Mouse (Mus musculus) ES-CJ7 (cell line): ENCODE results near the gene Carmil1.

Source experiments
- DNase-seq: peaks from one replicate; pipeline ENCODE4 v3.0.0; 2011; ENCODE audit warnings: low read depth, low spot score

The Carmil1 gene

DNA sequence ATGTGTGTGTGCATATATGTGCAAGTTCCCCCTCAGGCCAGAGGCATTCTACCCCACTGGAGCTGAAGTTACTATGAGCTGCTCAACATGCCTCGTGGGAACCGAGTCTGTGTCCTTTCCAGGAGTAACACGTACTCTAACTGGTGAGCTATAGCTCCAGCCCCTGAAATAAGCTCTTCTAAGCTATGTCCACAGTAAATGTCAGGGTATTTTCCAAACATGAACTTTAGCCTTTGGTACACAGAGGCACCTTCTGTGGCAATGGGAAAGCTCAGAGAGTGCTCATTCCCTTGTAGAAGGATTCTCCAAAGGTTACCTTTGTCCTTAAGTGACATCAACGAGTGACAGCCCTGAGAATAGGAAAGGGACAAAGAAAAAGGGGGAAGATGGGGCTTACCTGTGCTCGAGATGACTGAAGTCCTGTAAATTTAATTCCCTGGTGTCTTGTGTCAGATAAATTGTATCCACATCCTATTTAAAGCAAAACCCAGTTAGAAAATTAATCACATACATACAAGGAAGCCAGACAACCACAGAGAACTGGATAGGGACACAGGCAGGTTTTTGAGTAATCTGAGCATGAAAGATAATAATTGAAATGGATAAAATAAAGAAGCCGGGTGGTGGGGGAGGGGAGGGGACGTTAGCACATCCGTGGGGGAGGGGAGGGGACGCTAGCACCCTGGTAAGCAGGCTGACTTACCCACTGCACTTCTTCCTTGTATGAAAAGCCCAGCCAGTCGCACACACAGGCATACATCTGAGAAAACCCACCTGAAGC is 126.1 kb downstream of the Carmil1 start:
- DNase-seq = peak; percentile 12

DNA sequence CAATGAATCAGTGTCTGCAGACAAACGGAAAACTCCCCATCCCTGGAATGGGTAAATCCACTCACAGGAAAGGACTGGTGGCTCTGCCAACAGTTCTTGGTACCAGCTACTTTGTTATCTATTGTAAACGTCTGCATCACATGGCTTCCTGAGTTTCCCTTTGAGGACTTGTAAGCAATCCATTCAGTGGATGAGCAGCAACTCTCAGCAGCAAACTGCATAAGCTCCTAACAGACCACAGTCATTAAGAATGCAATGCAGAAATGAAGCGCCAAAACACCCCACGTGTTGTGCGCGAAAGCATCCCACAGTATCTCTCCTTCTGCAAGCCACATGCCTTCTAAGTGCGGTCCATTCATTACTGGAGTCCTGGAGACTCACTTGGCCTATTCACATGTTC is 128.0 kb downstream of the Carmil1 start:
- no peak for DNase-seq

DNA sequence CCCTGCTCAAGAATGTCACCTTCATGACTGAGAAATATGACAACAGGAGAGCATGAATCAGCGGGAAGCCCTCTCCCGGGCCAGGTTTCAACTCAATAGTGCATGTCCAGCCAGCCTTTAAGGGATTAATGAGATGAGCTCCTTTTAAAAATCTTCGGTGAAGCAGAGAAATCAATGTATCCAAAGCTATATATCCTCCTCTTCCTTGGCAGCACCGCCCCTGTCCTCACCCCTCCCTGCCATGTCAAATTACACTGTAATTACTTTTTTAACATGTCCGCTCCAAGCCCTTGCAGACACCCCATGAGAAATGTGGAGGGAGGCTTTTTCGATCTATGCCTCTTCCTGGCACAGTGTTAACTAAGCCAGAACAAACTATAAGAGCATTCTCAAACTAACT is 129.3 kb downstream of the Carmil1 start:
- no peak for DNase-seq

DNA sequence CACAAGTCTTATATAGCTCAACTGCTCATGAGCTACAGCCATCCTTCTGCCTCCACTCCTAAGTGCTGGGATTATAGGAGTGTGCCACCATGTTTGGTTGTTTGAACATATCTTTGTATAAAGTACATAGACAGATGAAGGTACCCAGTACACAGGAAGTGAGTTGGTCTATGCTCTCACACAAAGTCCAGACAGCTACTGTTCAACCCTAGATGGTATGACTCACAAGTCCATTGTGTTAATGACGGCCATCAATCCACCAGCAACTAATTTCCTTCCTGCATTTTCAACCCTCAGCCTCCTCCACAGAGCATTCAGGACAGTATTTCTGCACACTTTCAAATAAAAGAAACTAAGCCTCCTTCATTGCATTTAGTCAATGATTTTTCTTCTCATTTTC is 132.0 kb downstream of the Carmil1 start:
- no peak for DNase-seq

DNA sequence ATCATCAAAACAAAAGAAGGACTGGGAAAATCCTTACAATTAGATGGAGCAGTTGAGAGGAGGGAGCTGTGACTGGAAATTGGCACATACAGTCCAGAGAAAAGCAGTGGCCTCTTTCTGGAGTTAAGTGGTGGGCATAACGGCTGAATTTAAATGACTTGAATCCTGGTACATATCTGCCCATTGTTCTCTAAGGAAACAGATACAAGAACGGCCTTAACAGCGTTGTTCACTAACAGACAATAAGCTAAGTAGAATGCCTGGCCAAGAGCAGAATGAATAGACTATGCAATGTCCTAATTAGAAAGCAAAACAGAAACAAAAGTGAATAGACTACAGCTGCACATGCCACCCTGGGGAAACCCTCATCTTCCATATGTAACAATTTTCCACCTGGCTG is 133.6 kb downstream of the Carmil1 start:
- DNase-seq = no peak

DNA sequence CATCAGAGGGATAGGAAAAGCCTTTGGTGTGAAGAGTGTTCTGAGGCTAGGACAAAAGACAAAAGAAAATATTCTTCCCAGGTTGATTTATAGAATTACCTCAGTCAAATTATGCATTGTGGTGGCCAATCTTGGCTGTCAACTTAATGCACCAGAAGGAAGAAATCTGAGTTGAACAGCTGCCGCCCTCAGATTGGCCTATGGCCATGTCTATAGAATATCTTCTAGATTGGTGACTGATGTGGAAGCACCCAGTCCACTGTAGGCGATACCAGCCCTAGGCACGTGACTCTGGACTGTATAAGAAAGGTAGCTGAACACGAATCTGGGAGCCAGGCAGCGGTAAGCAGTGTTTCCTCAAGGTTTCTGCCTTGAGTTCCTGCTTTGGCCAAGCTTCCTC is 134.1 kb downstream of the Carmil1 start:
- no peak for DNase-seq

DNA sequence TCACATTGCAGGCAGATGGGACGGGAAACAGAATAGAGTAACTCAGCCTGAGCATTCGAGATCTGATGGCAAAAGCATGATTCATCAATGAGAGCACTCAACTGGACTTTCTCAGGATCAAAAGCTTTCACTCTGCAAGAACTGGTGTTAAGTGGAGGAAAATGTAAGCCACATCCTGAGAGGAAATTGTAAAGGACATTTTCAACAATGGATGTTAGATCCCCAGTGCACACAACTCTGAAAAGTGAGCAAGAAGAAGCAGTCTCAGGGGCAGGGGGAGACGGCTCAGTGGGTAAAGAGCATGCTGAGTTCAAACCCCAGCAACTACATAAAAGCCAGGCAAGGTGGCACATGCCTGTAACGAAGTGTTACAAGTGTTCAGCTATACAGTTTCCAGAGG is 135.7 kb downstream of the Carmil1 start:
- DNase-seq = no peak

DNA sequence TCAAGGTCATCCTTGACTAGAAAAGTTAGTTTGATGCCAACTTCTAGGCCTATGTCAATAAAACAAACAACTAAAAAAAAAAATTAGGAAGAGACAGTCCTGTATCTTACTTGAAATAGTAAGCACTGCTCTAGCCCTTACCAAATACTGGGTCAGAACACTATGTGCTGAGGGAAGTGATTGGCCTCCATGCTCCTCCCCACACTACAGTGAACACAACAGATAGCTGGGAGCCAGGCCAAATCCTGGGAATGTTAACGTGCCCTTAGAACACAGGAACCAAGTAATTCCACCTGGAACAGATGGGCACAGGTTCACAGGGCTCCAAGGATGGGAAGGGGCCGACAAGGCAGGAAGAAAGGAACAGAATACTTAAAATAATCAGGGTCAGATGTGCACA is 136.5 kb downstream of the Carmil1 start:
- DNase-seq = no peak

DNA sequence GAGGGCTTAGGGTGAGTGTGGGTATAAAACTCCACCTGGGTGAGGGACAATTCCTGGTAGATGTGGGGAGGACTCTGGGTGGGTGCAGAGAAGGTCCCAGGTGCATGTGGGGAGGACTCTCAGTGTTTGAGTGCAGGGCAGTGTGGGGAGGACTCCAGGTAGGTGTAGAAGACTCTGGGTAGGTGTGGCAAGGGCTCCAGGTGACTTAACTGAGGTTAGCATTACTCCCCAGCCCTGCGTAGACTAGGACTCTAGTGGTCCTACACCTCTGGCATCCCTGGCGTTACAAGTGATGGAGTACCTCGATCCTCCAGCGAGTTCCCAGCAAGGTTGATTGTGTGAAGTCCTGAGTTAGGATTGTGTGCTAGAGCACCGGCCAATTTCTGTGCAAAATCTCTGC is 143.8 kb downstream of the Carmil1 start:
- no peak for DNase-seq

DNA sequence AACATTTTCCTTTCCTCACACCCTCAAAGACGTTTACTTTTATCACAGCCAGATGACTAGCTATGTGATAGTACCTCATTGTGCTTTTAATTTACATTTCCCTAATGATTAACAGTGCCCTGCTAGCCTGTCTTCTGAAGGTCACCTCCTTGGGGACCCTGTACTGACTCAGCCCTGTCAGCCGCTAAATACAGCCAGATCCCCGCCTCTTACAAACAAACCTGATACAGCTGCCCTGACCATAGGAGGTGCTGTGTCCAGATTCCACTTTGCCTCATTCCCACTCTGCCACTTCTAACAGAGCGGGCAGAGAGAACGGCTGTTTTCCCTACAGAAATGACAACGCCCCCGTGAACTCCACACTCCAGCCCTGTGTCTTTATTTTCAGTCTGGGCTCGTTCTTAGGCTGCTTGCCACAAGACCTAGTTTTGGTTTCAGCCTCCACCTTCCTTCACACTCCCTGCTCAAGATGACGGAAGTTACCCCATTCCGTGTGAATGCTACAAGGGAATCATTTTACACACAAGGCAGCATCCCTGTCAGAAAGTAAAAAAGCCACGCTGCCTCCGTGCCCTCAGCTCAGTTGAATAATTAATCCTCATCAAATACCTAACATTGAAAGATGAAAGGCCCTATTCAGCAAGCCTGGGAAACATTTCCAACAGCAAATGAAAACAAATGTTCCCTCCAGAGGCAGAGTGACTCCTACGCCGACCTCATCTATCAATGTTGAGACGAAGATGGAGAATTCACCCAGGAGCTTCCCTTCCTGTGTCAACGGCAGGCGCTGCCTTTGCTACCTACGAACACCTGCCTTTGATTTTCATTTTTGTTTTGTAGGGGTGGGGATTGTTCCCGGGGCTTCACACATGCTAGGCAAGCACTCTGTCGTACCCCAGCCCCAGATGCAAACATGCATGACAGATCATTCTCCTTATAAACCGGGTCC is 145.0 kb downstream of the Carmil1 start:
- DNase-seq = no peak

DNA sequence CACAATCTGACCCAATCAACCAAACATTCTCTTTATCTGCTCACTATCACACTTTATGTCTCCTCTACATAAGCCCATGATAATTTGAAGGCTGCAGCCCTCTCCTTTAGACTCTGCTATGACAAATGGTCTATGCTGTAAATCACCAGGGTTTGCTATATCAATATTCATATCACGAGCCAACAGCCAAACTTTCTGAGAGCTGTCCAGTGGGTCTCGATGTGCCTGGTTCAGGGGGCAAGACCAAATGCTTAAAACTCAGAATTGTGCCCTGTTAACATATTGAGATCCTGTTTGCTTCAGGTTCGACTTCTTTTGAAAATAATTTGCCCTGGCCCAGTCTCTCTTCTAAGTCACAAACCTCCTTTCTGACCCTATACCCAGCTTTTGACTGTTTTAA is 147.7 kb downstream of the Carmil1 start:
- no peak for DNase-seq

DNA sequence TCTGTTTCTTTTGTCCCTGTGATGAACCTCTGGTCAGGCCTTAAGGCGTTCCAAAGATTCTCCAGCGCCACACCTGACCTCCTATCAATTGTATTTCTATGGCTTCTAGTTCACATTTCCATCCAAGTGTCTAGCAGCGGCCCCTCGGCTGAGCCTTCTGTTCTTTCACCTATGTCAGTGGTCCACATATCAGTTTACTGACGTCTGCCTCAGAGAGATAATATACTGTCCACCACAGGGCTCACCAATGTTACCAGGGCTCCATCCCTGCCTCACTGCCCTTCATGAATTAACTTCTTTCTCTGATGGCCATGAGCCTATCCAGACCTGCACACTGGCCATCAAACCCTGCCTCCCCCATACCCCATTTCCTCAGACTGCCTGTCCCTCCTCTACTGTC is 149.3 kb downstream of the Carmil1 start:
- no peak for DNase-seq

DNA sequence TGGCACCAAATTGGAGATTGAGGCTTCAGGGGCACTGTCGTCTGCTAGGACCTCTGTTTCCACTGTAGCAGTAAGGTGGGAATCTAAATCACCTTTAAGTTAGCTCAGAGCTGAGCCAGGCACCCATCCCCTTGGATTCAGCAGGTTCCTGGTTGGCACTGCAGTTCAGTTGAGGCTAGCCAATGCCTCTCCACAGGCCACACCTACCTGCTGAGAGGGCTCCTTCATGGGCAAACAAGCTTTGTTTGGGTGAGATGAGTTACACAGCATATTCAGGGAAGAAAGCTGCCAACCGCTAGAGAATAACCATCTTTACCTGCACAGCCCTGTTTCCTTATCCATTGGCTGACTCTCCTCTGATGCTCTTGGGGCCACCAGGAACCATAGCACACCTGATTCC is 149.9 kb downstream of the Carmil1 start:
- no peak for DNase-seq

DNA sequence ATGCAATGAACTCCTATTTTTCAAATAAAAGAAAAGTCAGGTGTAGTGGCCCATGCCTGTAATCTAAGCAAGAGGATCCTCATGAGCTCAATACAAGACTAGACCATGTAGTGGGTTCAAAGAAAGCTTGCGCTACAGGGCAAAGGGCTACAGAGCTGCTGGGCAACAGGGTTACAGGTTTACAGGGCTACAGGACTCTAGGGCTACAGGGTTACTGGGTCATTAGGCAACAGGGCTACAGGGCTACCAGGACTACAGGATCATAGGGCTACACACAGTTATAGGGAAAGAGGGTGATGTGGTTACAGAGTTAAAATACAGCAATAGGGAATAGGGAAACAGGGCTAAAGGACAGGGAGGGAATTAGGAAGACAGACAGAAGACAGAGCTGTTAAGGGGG is 151.9 kb downstream of the Carmil1 start:
- no peak for DNase-seq

DNA sequence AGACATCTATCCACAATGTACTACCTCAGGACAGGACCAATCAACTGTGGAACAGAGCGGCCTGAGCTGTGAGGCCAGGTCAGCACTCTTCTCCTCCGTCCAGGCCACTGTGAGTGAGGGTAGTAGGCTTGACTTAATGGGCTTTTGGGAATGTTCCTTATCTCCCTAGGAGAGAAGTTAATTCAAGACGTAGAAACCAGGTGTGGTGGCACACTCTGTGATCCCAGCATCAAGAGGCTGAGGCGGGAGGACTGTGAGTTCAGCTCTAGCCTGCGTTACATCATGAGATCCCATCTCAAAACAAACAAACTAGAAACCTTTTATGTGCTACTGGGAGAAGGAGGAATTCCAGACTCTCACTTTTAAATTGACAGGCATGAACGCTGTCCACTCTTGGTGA is 154.7 kb downstream of the Carmil1 start:
- no peak for DNase-seq

DNA sequence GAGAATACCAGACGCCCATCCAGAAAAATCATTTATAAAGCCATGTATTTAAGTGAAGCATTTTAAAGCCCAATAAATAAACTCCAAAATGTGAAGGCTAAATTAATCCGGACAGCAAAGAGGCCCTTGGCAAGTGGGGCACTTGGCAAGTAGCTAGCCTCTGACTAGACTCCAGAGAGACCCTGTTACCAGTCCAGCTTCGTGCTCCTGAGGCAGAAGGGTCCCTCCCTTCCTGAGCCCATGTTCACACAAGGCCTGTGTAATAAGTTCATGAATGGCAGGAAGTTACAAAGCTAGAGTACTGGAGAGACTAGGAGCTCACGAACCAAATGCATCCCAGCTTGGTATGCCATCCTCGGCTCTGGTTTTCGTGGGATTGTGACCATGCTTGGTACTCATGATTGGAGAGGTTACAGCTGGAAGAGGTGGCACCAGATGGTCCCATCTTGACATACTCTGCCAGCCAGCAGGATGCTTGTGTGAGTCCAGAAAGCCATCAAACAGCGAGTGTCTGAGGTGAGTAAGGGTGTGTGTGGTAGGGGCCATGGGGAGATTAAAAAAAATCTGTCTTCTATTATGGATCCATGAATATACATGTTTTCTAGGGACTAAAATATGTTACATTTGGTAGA is 163.3 kb downstream of the Carmil1 start:
- DNase-seq = no peak

DNA sequence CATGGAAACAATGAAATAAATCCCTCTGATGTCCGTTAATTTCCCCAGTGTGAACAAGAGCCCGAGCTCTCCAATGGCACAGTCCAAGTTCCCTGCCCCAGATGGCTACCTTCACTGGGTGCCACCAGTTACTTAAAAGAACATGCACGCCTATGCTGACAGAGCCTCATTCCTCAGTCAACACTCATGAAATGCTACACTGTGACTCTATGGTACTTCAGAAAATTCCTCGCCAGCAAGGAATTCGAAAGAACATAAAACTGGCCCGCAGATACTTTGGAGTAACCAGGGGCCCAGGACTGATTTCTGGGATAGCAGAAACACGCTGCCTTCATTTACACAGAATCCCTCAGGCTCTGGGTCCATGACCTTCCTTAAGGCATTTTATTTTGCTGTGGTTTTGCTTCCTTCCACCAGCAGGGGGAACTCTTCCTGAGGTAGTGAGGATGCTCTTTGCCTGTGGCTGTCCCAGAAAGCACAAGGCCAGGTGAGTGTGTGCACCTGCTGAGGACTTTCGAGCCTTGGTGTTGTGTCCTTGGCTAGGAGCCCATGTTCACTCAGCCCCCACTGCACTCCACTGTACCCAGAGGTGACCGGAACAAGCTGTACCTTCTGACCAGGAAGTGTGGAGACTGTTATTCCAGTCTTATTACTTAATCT is 167.8 kb downstream of the Carmil1 start:
- DNase-seq = peak; percentile 68

DNA sequence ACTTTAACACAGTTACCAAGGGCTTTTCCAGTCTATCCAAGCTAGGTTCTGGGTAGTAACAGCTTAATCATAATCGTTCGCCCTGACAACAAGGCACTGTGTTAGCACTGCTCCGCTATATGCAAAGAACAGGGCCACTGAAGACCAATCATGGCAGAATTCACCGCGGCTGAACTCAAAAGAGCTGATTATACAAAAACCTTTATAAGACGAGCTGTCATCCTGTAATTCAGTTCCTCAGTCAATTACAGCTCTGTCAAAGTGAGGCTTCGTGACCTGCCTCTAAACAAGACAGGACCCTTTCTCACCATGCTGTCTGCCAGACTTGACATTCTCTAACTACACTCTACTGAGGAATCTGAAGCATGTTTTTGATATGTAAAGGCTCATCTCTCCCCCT is 170.3 kb downstream of the Carmil1 start:
- DNase-seq = no peak

DNA sequence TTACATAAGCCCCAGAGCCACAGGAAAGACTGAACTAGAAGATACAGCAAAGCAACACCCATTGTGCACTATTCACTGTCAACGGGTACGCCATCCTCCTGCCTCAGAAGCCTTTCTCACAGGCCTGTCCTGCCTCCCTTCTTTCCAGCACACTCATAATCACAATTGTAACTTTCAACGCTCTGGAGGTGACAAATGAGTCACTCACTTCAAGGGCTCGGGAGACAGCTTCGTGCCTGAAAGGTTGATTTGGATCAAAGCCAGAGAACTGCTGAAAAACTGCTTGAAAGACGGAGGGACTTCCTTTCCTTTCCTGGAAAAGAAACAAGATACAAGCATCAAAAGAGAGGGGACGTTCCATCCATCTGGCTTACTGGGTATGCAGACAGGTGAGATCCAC is 172.3 kb downstream of the Carmil1 start:
- no peak for DNase-seq

DNA sequence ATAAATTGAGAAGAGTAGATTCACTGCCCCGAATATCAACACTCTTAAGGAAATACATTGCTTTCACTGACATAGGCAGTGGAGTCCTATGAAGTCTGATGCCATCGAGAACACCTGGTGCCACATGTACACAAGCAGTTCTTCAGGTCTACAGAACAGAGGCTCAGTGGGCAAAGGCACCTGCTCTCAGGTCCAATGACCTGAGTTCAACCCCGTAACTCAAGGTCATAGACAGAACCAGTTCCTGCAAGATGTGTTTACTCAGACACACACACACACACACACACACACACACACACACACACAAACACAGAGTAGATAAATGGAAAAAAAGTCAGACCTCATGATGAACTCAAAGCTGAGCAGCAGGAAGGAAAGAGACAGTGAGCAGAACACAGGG is 173.5 kb downstream of the Carmil1 start:
- DNase-seq = no peak

DNA sequence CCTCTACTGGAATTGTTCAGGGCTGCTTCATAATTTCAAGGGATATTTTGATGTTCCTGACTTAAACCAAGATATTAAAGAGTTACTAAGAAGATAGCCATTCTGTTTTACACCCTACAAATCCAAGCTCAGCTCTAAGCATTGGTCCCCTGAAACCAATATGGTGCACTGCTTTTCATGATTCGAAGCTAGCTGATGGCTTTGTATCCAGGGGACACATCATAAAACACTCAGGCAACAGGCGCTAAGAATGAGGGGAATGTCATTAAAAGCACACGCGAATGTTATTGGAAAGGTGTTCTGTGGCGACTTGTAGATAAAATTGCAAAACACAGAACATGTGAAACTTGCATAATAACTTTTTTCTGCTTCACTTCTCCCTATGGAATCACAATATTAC is 174.8 kb downstream of the Carmil1 start:
- DNase-seq = no peak

DNA sequence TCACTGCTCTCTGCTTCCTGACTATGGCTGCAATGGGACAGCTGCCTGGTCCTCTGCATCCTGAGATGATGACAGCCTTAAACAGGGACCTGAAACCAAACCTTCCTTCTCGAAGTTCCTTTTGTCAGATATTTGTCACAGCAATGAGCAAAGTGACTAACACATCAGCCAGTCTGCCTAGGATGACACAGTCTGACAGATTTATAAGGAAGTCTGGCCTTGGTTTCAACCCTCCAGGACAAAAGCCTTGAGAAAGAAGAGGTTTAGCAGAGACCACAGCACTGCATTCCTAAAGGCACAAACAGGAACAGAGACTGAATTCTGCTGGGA is 175.3 kb downstream of the Carmil1 start:
- no peak for DNase-seq
